Mouse (Mus musculus) cerebellum, adult 8-10 months (tissue): ENCODE data around the gene Gmpr2.

ENCODE experiments used
- DNase-seq: peaks from one replicate; pipeline ENCODE4 v3.0.0; 2022

Gene Gmpr2

GRCm38 (mm10) chr14:55681160-55682117 is 9.7 kb downstream of the Gmpr2 start, which contains the start of gene Tinf2:
Gene Tinf2, minus strand, starts transcription at chr14:55681820.
- peak; percentile 96 for DNase-seq

- no peak for DNase-seq
These were observed 10.4 kb downstream of the Gmpr2 start for GRCm38 (mm10) chr14:55682118-55682493.

GRCm38 (mm10) chr14:55689433-55689832 is 17.7 kb downstream of the Gmpr2 start:
- DNase-seq, result no peak

- no peak for DNase-seq
These were observed 25.5 kb downstream of the Gmpr2 start for GRCm38 (mm10) chr14:55697226-55697625.

- DNase-seq, result no peak
These were observed 29.4 kb downstream of the Gmpr2 start for GRCm38 (mm10) chr14:55701131-55701530.

GRCm38 (mm10) chr14:55702761-55703160 is 31.0 kb downstream of the Gmpr2 start:
- DNase-seq, result no peak

GRCm38 (mm10) chr14:55706051-55706600 is 34.4 kb downstream of the Gmpr2 start:
- DNase-seq, result no peak

GRCm38 (mm10) chr14:55707397-55707796 is 35.7 kb downstream of the Gmpr2 start:
- DNase-seq, result no peak

- DNase-seq, result no peak
These were observed 37.8 kb downstream of the Gmpr2 start for GRCm38 (mm10) chr14:55709509-55709908.

- no peak for DNase-seq
These were observed 40.0 kb downstream of the Gmpr2 start for GRCm38 (mm10) chr14:55711786-55712185.

- no peak for DNase-seq
These were observed 41.4 kb downstream of the Gmpr2 start for GRCm38 (mm10) chr14:55713007-55713728.

GRCm38 (mm10) chr14:55713729-55714122 is 42.0 kb downstream of the Gmpr2 start, which contains the start of gene Tgm1:
Gene Tgm1, minus strand, starts transcription at chr14:55713926.
- DNase-seq, result no peak

GRCm38 (mm10) chr14:55714893-55715292 is 43.2 kb downstream of the Gmpr2 start:
- no peak for DNase-seq

- DNase-seq, result no peak
These were observed 44.5 kb downstream of the Gmpr2 start for GRCm38 (mm10) chr14:55716271-55716670.

- no peak for DNase-seq
These were observed 45.1 kb downstream of the Gmpr2 start for GRCm38 (mm10) chr14:55716884-55717283.

- no peak for DNase-seq
These were observed 48.0 kb downstream of the Gmpr2 start for GRCm38 (mm10) chr14:55719737-55720136.

- DNase-seq, result no peak
These were observed 48.9 kb downstream of the Gmpr2 start for GRCm38 (mm10) chr14:55720666-55721065.

- peak; percentile 14 for DNase-seq
These were observed 49.3 kb downstream of the Gmpr2 start for GRCm38 (mm10) chr14:55721076-55721475.

- DNase-seq, result peak; percentile 92
These were observed 50.1 kb downstream of the Gmpr2 start, which contains the start of gene Rabggta for GRCm38 (mm10) chr14:55721700-55722437. Gene Rabggta, minus strand, starts transcription at chr14:55722263.

- no peak for DNase-seq
These were observed 50.8 kb downstream of the Gmpr2 start for GRCm38 (mm10) chr14:55722438-55722945.

GRCm38 (mm10) chr14:55723433-55723832 is 51.7 kb downstream of the Gmpr2 start:
- DNase-seq, result no peak

- DNase-seq, result no peak
These were observed 52.7 kb downstream of the Gmpr2 start for GRCm38 (mm10) chr14:55724411-55724871.
